Mouse (Mus musculus): ENCODE results near the gene 2810006K23Rik.
A peak's percentile ranks its signal among the peaks of the same experiment; 100 is the strongest.
"Not testable (repeated sequence)": the region's sequence is repeated elsewhere in the genome, so short reads cannot be mapped to it uniquely, and the experiment has no call there.

Gene 2810006K23Rik

GRCm38 (mm10) chr5:124349196-124349595 lies 21.3 kb downstream of the 2810006K23Rik start:
- DNase-seq (ENCODE audit: low spot score), result peak; percentile 3

- DNase-seq (ENCODE audit: low spot score), result no peak
These were observed 22.5 kb downstream of the 2810006K23Rik start for GRCm38 (mm10) chr5:124350350-124350749.

- DNase-seq (ENCODE audit: low spot score), result peak; percentile 65
These were observed 23.2 kb downstream of the 2810006K23Rik start for GRCm38 (mm10) chr5:124351111-124351560.

- peak; percentile 7 for DNase-seq (ENCODE audit: low spot score)
These were observed 23.7 kb downstream of the 2810006K23Rik start for GRCm38 (mm10) chr5:124351604-124352003.

- peak; percentile 95 for DNase-seq (ENCODE audit: low spot score)
These were observed 24.4 kb downstream of the 2810006K23Rik start for GRCm38 (mm10) chr5:124352141-124352920.

- peak; percentile 31 for DNase-seq (ENCODE audit: low spot score)
These were observed 25.3 kb downstream of the 2810006K23Rik start for GRCm38 (mm10) chr5:124353011-124353725.

GRCm38 (mm10) chr5:124353726-124354547 lies 26.0 kb downstream of the 2810006K23Rik start:
- DNase-seq (ENCODE audit: low spot score), result peak; percentile 54

GRCm38 (mm10) chr5:124354574-124355424 lies 26.9 kb downstream of the 2810006K23Rik start:
- peak; percentile 55 for DNase-seq (ENCODE audit: low spot score)

- DNase-seq (ENCODE audit: low spot score), result no peak
These were observed 27.6 kb downstream of the 2810006K23Rik start for GRCm38 (mm10) chr5:124355425-124355959.

GRCm38 (mm10) chr5:124356695-124357094 lies 28.8 kb downstream of the 2810006K23Rik start:
- DNase-seq (ENCODE audit: low spot score), result no peak

GRCm38 (mm10) chr5:124359641-124360040 lies 31.8 kb downstream of the 2810006K23Rik start:
- DNase-seq (ENCODE audit: low spot score), result no peak

GRCm38 (mm10) chr5:124362982-124363381 lies 35.1 kb downstream of the 2810006K23Rik start, which contains the start of gene Cdk2ap1:
Cdk2ap1 (minus strand) TSS chr5:124363082.
- not testable (repeated sequence) for DNase-seq (ENCODE audit: low spot score)

- DNase-seq (ENCODE audit: low spot score), result no peak
These were observed 36.5 kb downstream of the 2810006K23Rik start for GRCm38 (mm10) chr5:124364173-124364918.

- DNase-seq (ENCODE audit: low spot score), result no peak
These were observed 37.9 kb downstream of the 2810006K23Rik start for GRCm38 (mm10) chr5:124365754-124366153.

GRCm38 (mm10) chr5:124366721-124367120 lies 38.8 kb downstream of the 2810006K23Rik start:
- no peak for DNase-seq (ENCODE audit: low spot score)

GRCm38 (mm10) chr5:124374298-124374697 lies 46.4 kb downstream of the 2810006K23Rik start:
- no peak for DNase-seq (ENCODE audit: low spot score)

GRCm38 (mm10) chr5:124376401-124376800 lies 48.5 kb downstream of the 2810006K23Rik start:
- no peak for DNase-seq (ENCODE audit: low spot score)

GRCm38 (mm10) chr5:124377149-124377548 lies 49.3 kb downstream of the 2810006K23Rik start:
- no peak for DNase-seq (ENCODE audit: low spot score)

- no peak for DNase-seq (ENCODE audit: low spot score)
These were observed 52.2 kb downstream of the 2810006K23Rik start for GRCm38 (mm10) chr5:124380121-124380520.

GRCm38 (mm10) chr5:124387932-124388331 lies 60.0 kb downstream of the 2810006K23Rik start:
- DNase-seq (ENCODE audit: low spot score), result peak; percentile 37
